Mouse (Mus musculus): Measurements from ENCODE around the gene 4930404N11Rik. TPM values are rescaled to one million over a fixed set of nuclear protein-coding genes. Genes with fewer than 3 reads are reported as not detected.

The 4930404N11Rik gene
- total and polyA plus RNA-seq, 2 experiments from 2014 or later = 0.68 TPM; not detected in 1

DNA sequence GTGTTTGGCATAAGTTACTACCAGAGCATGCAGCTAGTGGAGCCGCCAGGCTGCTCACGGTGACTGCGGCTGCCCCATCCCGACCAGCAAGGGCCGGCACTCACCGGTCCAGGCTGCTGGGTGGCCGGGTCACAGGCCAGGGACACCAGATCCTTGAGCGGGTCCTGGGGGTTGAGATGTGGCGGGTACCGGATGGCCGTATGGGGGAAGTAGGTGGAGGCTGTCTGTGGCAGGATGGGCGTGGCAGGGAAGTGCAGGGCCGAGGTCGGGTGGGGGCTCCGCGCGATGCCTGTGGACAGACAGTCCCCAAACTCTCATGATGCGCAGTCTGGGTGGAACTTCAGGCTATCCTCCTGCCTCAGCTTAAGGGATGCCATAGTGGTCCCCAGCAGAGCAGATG, 39.1 kb upstream of the 4930404N11Rik start:
- no peak overlapping the region for H3K4me2 ChIP-seq (ENCODE audit: low read depth, low read length)
- TF ChIP-seq EP300 (IDR thresholded peaks at IDR 0.05; ENCODE audit: low read depth) = no peak
- no peak for TF ChIP-seq CTCF (IDR thresholded peaks at IDR 0.05; ENCODE audit: low read depth)
- no peak for ATAC-seq (ENCODE audit: insufficient read depth, low read depth)
- no peaks in the 10 kb centered on the region for H3K27me3 ChIP-seq (ENCODE audit: control insufficient read depth, insufficient read depth, low read length)
- peaks cover 35% of the 10 kb centered on the region for H3K4me1 ChIP-seq (ENCODE audit: control insufficient read depth, insufficient read depth)
- no peak overlapping the region for H3K27ac ChIP-seq (ENCODE audit: low read depth)
- no peaks in the 10 kb centered on the region for H3K9me3 ChIP-seq (replicated peaks; ENCODE audit: control insufficient read depth, low read length)
- H3K9ac ChIP-seq (replicated peaks; ENCODE audit: low read depth, low read length) = no peak overlapping the region
- H3K36me3 ChIP-seq (replicated peaks; ENCODE audit: control insufficient read depth, insufficient read depth, low read length) = peaks cover 67% of the 10 kb centered on the region
- H3K4me3 ChIP-seq (ENCODE audit: low read depth, low read length) = no peak overlapping the region
- WGBS = 56% methylated on average over 18 of the region's 18 CpGs
- DNase-seq (ENCODE audit: low spot score) = no peak

DNA sequence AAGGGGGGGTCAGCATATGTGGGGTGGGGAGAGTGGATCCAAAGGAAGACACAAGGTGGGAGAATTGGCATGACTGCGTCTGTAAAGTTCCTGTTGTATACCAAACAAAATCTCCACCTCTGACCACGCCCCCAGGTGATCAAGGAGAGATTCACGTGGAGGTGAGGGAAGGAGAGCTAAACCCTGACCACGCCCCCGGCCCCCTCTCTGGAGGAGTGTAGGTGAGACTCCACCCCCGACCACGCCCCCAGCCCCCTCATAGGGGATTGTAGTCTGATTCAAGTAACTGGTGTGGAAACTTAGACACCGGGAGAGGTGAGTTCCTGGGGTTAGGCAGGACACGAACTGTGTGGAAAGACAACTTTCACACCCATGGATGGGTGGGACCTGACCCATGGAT, 38.5 kb upstream of the 4930404N11Rik start:
- ATAC-seq (ENCODE audit: insufficient read depth, low read depth) = no peak
- Histone ChIP-seq H3K9me3 (replicated peaks; ENCODE audit: control insufficient read depth, low read length) (no peaks in the 10 kb centered on the region), H3K4me2 (ENCODE audit: low read depth, low read length) (no peak overlapping the region), H3K27me3 (ENCODE audit: control insufficient read depth, insufficient read depth, low read length) (no peaks in the 10 kb centered on the region), H3K27ac (ENCODE audit: low read depth) (no peak overlapping the region), H3K4me3 (ENCODE audit: low read depth, low read length) (no peak overlapping the region), H3K4me1 (ENCODE audit: control insufficient read depth, insufficient read depth) (peaks cover 35% of the 10 kb centered on the region), H3K36me3 (replicated peaks; ENCODE audit: control insufficient read depth, insufficient read depth, low read length) (peaks cover 74% of the 10 kb centered on the region), H3K9ac (replicated peaks; ENCODE audit: low read depth, low read length) (no peak overlapping the region)
- no peak for DNase-seq (ENCODE audit: low spot score)
- WGBS = 46% methylated on average over 9 of the region's 9 CpGs
- TF ChIP-seq EP300 (IDR thresholded peaks at IDR 0.05; ENCODE audit: low read depth) (no peak), CTCF (IDR thresholded peaks at IDR 0.05; ENCODE audit: low read depth) (no peak)

DNA sequence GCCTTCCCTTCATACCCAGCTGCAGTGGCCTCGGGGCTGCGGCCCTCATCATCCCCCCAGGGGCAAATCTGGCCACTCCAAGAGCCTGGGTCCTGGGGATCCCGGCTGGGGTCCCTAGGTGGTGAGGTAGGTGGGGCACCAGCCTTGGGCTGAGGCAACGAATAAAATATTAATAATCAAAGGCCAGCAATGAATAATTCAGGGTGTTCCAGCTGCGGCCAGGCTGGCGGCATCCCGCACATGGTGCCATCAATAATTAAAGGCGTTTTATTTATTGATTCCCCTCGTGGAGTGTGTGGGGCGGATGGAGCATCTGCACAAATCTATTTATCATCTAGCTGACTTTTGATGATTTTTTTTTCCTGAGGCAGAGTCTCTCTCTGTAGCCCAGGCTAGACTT, 37.9 kb upstream of the 4930404N11Rik start:
- Histone ChIP-seq H3K36me3 (replicated peaks; ENCODE audit: control insufficient read depth, insufficient read depth, low read length) (peaks cover 73% of the 10 kb centered on the region), H3K9ac (replicated peaks; ENCODE audit: low read depth, low read length) (no peak overlapping the region), H3K4me3 (ENCODE audit: low read depth, low read length) (no peak overlapping the region), H3K27ac (ENCODE audit: low read depth) (no peak overlapping the region), H3K4me2 (ENCODE audit: low read depth, low read length) (no peak overlapping the region), H3K27me3 (ENCODE audit: control insufficient read depth, insufficient read depth, low read length) (no peaks in the 10 kb centered on the region), H3K4me1 (ENCODE audit: control insufficient read depth, insufficient read depth) (peaks cover 34% of the 10 kb centered on the region), H3K9me3 (replicated peaks; ENCODE audit: control insufficient read depth, low read length) (no peaks in the 10 kb centered on the region)
- no peak for DNase-seq (ENCODE audit: low spot score)
- WGBS = 77% methylated on average over 10 of the region's 10 CpGs
- no peak for ATAC-seq (ENCODE audit: insufficient read depth, low read depth)
- no peak for TF ChIP-seq EP300 (IDR thresholded peaks at IDR 0.05; ENCODE audit: low read depth)

DNA sequence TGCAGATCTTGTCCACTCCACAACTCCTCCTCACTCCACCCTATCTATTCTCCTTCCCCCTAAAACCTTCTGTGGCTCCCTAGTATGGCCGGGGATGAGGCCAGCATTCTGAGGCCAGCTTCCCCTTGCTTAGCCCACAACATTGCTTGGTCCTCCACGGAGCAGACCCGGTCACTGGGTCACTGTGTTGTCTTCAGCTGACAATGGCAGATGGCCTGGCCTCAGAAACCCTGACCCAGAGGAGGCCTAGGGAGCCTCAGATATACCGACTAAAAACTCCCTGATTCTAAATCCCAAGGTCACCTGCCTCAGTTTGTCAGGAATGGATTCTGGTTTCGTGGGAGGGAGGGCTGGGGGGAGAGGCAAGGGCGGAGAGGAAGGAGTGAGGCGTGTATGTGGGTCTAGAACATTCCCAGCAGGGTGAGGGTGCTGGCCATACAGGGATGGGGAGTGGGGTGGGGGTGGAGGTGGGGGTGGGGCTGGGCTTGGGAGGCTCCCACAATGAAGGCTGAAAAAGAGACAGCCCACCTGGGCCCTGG, 36.7 kb upstream of the 4930404N11Rik start:
- no peak for TF ChIP-seq EP300 (IDR thresholded peaks at IDR 0.05; ENCODE audit: low read depth)
- TF ChIP-seq CTCF (IDR thresholded peaks at IDR 0.05; ENCODE audit: low read depth) = no peak
- Histone ChIP-seq H3K4me3 (ENCODE audit: low read depth, low read length) (no peak overlapping the region), H3K9ac (replicated peaks; ENCODE audit: low read depth, low read length) (no peak overlapping the region), H3K9me3 (replicated peaks; ENCODE audit: control insufficient read depth, low read length) (no peaks in the 10 kb centered on the region), H3K27ac (ENCODE audit: low read depth) (peak overlapping the region; percentile 75), H3K27me3 (ENCODE audit: control insufficient read depth, insufficient read depth, low read length) (no peaks in the 10 kb centered on the region), H3K36me3 (replicated peaks; ENCODE audit: control insufficient read depth, insufficient read depth, low read length) (peaks cover 77% of the 10 kb centered on the region), H3K4me2 (ENCODE audit: low read depth, low read length) (peak overlapping the region; percentile 30; the same call in 1 of the 2 replicates), H3K4me1 (ENCODE audit: control insufficient read depth, insufficient read depth) (peaks cover 22% of the 10 kb centered on the region)
- ATAC-seq (ENCODE audit: insufficient read depth, low read depth) (no peak), DNase-seq (ENCODE audit: low spot score) (no peak)
- WGBS = 35% methylated on average over 7 of the region's 7 CpGs

DNA sequence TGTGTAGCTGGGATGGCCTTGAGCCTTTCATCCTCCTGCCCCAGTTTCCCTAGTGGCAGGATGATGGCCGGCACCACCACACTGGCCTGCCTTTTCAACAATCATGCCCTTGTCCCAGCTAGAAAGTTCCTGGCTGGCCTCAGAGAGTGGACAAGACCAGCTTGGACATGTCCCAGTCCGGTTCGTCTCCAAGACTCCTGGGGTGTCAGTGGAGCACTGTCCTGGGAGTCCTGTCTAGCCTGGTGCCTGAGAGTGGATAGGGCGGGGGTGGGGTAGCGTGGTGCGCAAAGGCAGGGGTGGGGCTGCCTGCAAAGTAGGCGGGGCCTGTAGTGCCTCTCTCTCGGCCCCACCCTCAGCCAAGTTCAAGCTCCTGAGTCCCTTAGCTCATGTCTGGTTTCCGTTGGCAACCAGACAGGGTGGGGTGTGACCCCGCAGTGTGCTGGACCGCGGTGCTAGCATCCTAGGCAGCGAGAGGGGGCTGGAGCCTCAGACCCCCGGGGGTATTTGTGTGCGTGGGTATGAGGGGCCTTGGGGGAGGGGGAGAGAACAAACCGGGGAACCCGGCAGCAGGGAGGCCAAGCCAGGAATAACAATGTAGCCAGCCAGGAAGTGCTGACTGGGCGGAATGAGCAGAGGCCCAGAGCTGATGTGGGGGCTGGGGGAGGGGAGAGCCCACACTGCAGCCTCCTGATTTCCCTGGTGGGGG, 36.1 kb upstream of the 4930404N11Rik start:
- no peaks in the 10 kb centered on the region for H3K27me3 ChIP-seq (ENCODE audit: control insufficient read depth, insufficient read depth, low read length)
- no peaks in the 10 kb centered on the region for H3K9me3 ChIP-seq (replicated peaks; ENCODE audit: control insufficient read depth, low read length)
- peaks cover 16% of the 10 kb centered on the region for H3K4me1 ChIP-seq (ENCODE audit: control insufficient read depth, insufficient read depth)
- ATAC-seq (ENCODE audit: insufficient read depth, low read depth) (peak; percentile 73), DNase-seq (ENCODE audit: low spot score) (peak; percentile 75)
- H3K9ac ChIP-seq (replicated peaks; ENCODE audit: low read depth, low read length) = no peak overlapping the region
- H3K4me3 ChIP-seq (ENCODE audit: low read depth, low read length) = no peak overlapping the region
- H3K36me3 ChIP-seq (replicated peaks; ENCODE audit: control insufficient read depth, insufficient read depth, low read length) = peaks cover 76% of the 10 kb centered on the region
- WGBS = 19% methylated on average over 18 of the region's 18 CpGs
- H3K27ac ChIP-seq (ENCODE audit: low read depth) = peak overlapping the region; percentile 75
- H3K4me2 ChIP-seq (ENCODE audit: low read depth, low read length) = peak overlapping the region; percentile 30; the same call in 1 of the 2 replicates
- TF ChIP-seq CTCF (IDR thresholded peaks at IDR 0.05; ENCODE audit: low read depth) (no peak), EP300 (IDR thresholded peaks at IDR 0.05; ENCODE audit: low read depth) (no peak; the same call in none of the 2 replicates)

DNA sequence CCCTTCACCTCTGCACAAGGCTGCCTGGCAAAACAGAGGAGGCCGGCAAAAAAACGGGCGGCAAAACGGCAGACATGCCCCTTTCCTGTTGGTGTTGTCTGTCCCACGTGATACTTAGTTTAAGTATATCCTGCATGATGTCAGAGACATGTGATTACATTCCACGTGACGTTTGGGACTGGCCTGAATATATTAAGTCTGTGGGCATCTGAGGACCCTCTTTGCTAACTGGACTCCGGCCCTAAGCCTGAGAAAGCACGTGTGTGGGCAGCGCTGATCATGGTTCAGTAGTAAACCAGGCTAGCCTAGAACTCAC, 35.5 kb upstream of the 4930404N11Rik start:
- Histone ChIP-seq H3K9ac (replicated peaks; ENCODE audit: low read depth, low read length) (no peak overlapping the region), H3K4me3 (ENCODE audit: low read depth, low read length) (no peak overlapping the region), H3K9me3 (replicated peaks; ENCODE audit: control insufficient read depth, low read length) (no peaks in the 10 kb centered on the region), H3K4me1 (ENCODE audit: control insufficient read depth, insufficient read depth) (peaks cover 15% of the 10 kb centered on the region), H3K36me3 (replicated peaks; ENCODE audit: control insufficient read depth, insufficient read depth, low read length) (peaks cover 77% of the 10 kb centered on the region), H3K27me3 (ENCODE audit: control insufficient read depth, insufficient read depth, low read length) (no peaks in the 10 kb centered on the region), H3K27ac (ENCODE audit: low read depth) (peak overlapping the region; percentile 75), H3K4me2 (ENCODE audit: low read depth, low read length) (no peak overlapping the region)
- ATAC-seq (ENCODE audit: insufficient read depth, low read depth) = peak; percentile 28; the same call in 1 of the 2 replicates
- DNase-seq (ENCODE audit: low spot score) = peak; percentile 68
- TF ChIP-seq CTCF (IDR thresholded peaks at IDR 0.05; ENCODE audit: low read depth) = no peak
- no peak for TF ChIP-seq EP300 (IDR thresholded peaks at IDR 0.05; ENCODE audit: low read depth)
- 41% methylated on average over 10 of the region's 10 CpGs for WGBS

Measured in heart, postnatal 0 days (tissue).